Mouse (Mus musculus) embryonic fibroblast, embryonic 13.5 days (primary cell): ENCODE measurements around the gene Zdhhc6.

Experiments used
- CTCF ChIP-seq: IDR thresholded peaks from 2 replicates; pipeline ENCODE4 v1.5.1; 2011; ENCODE audit warnings: mild to moderate bottlenecking, control low read depth, low read length, moderate library complexity, borderline replicate concordance; ENCODE audit not compliant: insufficient read depth
- POLR2A ChIP-seq: IDR thresholded peaks from 2 replicates; pipeline ENCODE4 v1.6.1; 2011; ENCODE audit warnings: low read depth, mild to moderate bottlenecking, control low read depth, low read length, moderate library complexity

GRCm38 (mm10) chr19:55288974-55289373, 26.9 kb downstream of the Zdhhc6 start:
- TF ChIP-seq CTCF = no peak
- TF ChIP-seq POLR2A = no peak
